In genomic region chr11:6006351-6007009, GRCm38 (mm10) we compare ENCODE assay signal across 9 mouse cellular contexts. TPM values are rescaled to one million over a fixed set of nuclear protein-coding genes. Genes with fewer than 3 reads are reported as not detected.
A peak's percentile ranks its signal among the peaks of the same experiment; 100 is the strongest.
DNase-seq lines count a peak whose midpoint lies in the region; ATAC-seq and TF ChIP-seq lines count a peak whose summit lies in the region.
"Not testable (repeated sequence)": the region's sequence is repeated elsewhere in the genome, so short reads cannot be mapped to it uniquely, and the experiment has no call there.
"Had no signal": no experiment of that assay in that cellular context is flagged by ENCODE, and none has a peak within 500 bp of the region (broad histone marks: within the 10 kb centered on the region; RNA-seq: fewer than 3 reads in every experiment).

No protein-coding gene starts in this region.

- H3K4me2 ChIP-seq in forebrain, embryonic 14.5 days (ENCODE audit: low read length): peak overlapping the region; percentile 52
- H3K4me2 ChIP-seq in heart, embryonic 16.5 days (ENCODE audit: low read depth, low read length): peak overlapping the region; percentile 60
- peak overlapping the region; percentile 54 for H3K4me2 ChIP-seq in intestine, embryonic 15.5 days (replicated peaks)
- peak overlapping the region; percentile 60 for H3K4me2 ChIP-seq in limb, embryonic 12.5 days
- peak overlapping the region; percentile 60 for H3K4me2 ChIP-seq in lung, embryonic 14.5 days
- peak overlapping the region; percentile 42 for H3K4me2 ChIP-seq in midbrain, postnatal 0 days (ENCODE audit: low read depth, low read length, poor library complexity, severe bottlenecking)

- H3K27me3 ChIP-seq in forebrain, embryonic 14.5 days (replicated peaks; ENCODE audit: control insufficient read depth, insufficient read depth, low read length); heart, embryonic 16.5 days (ENCODE audit: control insufficient read depth, insufficient read depth, low read length); intestine, embryonic 15.5 days (replicated peaks); lung, embryonic 14.5 days (ENCODE audit: insufficient read depth, low read length); midbrain, postnatal 0 days (ENCODE audit: insufficient read depth, low read length); thymus, adult 2 months (ENCODE audit: control insufficient read depth, insufficient read depth, low read length): not testable (repeated sequence)
- peaks cover 34% of the 10 kb centered on the region for H3K27me3 ChIP-seq in limb, embryonic 12.5 days

- not testable (repeated sequence) for ATAC-seq in forebrain, embryonic 14.5 days; heart, embryonic 16.5 days (replicated peaks; ENCODE audit: extremely low read depth, insufficient read depth, low FRiP score); intestine, embryonic 15.5 days; limb, embryonic 12.5 days (ENCODE audit: insufficient number of reproducible peaks, insufficient read depth, low FRiP score, low TSS enrichment, low read depth); lung, embryonic 14.5 days (ENCODE audit: insufficient read depth); midbrain, postnatal 0 days (ENCODE audit: low FRiP score)

- H3K9ac ChIP-seq in forebrain, embryonic 14.5 days (ENCODE audit: low read length): peak overlapping the region; percentile 51
- H3K9ac ChIP-seq in heart, embryonic 16.5 days (ENCODE audit: low read length): peak overlapping the region; percentile 63
- peak overlapping the region; percentile 40 for H3K9ac ChIP-seq in intestine, embryonic 15.5 days
- not testable (repeated sequence) for H3K9ac ChIP-seq in limb, embryonic 12.5 days (replicated peaks); lung, embryonic 14.5 days; midbrain, postnatal 0 days (replicated peaks; ENCODE audit: low read length, poor library complexity, severe bottlenecking)

- H3K4me3 ChIP-seq in cortical plate, adult 2 months (ENCODE audit: insufficient read depth, low read length): peak overlapping the region; percentile 55
- peak overlapping the region; percentile 31 for H3K4me3 ChIP-seq in forebrain, embryonic 14.5 days (ENCODE audit: low read depth, low read length)
- H3K4me3 ChIP-seq in heart, embryonic 16.5 days (ENCODE audit: low read length): peak overlapping the region; percentile 53
- peak overlapping the region; percentile 43 for H3K4me3 ChIP-seq in intestine, embryonic 15.5 days (replicated peaks)
- H3K4me3 ChIP-seq in limb, embryonic 12.5 days (replicated peaks): peak overlapping the region; percentile 39
- peak overlapping the region; percentile 37 for H3K4me3 ChIP-seq in lung, embryonic 14.5 days (ENCODE audit: low read depth, low read length)
- H3K4me3 ChIP-seq in midbrain, postnatal 0 days (ENCODE audit: low read depth, low read length): peak overlapping the region; percentile 25; the same call in 1 of the 2 replicates
- H3K4me3 ChIP-seq in thymus, adult 2 months (ENCODE audit: control insufficient read depth, insufficient read depth, low read length): peak overlapping the region; percentile 85

- not testable (repeated sequence) for TF ChIP-seq POLR2A in cortical plate, adult 2 months (IDR thresholded peaks at IDR 0.05; ENCODE audit: extremely low read depth, insufficient read depth, low read length); thymus, adult 2 months (IDR thresholded peaks at IDR 0.05; ENCODE audit: control insufficient read depth, extremely low read depth, insufficient read depth, low read length, poor library complexity)

- H3K27ac ChIP-seq in cortical plate, adult 2 months (ENCODE audit: insufficient read depth, low read length); forebrain, embryonic 14.5 days (ENCODE audit: low read depth, low read length); heart, embryonic 16.5 days (ENCODE audit: low read length); intestine, embryonic 15.5 days; limb, embryonic 12.5 days; lung, embryonic 14.5 days (ENCODE audit: low read depth); midbrain, postnatal 0 days (ENCODE audit: low read depth, low read length): not testable (repeated sequence)
- peak overlapping the region; percentile 61 for H3K27ac ChIP-seq in thymus, adult 2 months (ENCODE audit: control insufficient read depth, insufficient read depth, low read length)

- not testable (repeated sequence) for DNase-seq in forebrain, embryonic 14.5 days (ENCODE audit: low spot score); lung, embryonic 14.5 days; midbrain, postnatal 0 days (ENCODE audit: low spot score); thymus, adult 2 months

- peaks cover 16% of the 10 kb centered on the region for H3K4me1 ChIP-seq in cortical plate, adult 2 months (ENCODE audit: control insufficient read depth, insufficient read depth, low read length)
- H3K4me1 ChIP-seq in forebrain, embryonic 14.5 days (ENCODE audit: control insufficient read depth, insufficient read depth, low read length); limb, embryonic 12.5 days (replicated peaks); lung, embryonic 14.5 days (ENCODE audit: insufficient read depth); midbrain, postnatal 0 days (ENCODE audit: insufficient read depth, low read length): not testable (repeated sequence)
- H3K4me1 ChIP-seq in heart, embryonic 16.5 days (ENCODE audit: control insufficient read depth, insufficient read depth, low read length): peaks cover 28% of the 10 kb centered on the region
- H3K4me1 ChIP-seq in intestine, embryonic 15.5 days (replicated peaks): peaks cover 24% of the 10 kb centered on the region
- peaks cover 39% of the 10 kb centered on the region for H3K4me1 ChIP-seq in thymus, adult 2 months (replicated peaks; ENCODE audit: control insufficient read depth, insufficient read depth, low read length)

- WGBS in forebrain, embryonic 14.5 days: 2% methylated on average over 36 of the region's 44 CpGs
- WGBS in heart, embryonic 16.5 days: 2% methylated on average over 33 of the region's 44 CpGs
- under 1% methylated on average over 35 of the region's 44 CpGs for WGBS in intestine, embryonic 15.5 days
- 2% methylated on average over 43 of the region's 44 CpGs for WGBS in limb, embryonic 12.5 days
- 2% methylated on average over 35 of the region's 44 CpGs for WGBS in lung, embryonic 14.5 days
- WGBS in midbrain, postnatal 0 days: 9% methylated on average over 36 of the region's 44 CpGs
- under 1% methylated on average over 38 of the region's 44 CpGs for WGBS in thymus, adult 2 months

- H3K9me3 ChIP-seq in forebrain, embryonic 14.5 days (replicated peaks; ENCODE audit: control insufficient read depth, low read length); heart, embryonic 16.5 days (replicated peaks; ENCODE audit: control insufficient read depth, low read length); intestine, embryonic 15.5 days; limb, embryonic 12.5 days; lung, embryonic 14.5 days (ENCODE audit: low read depth, low read length); midbrain, postnatal 0 days (ENCODE audit: low read length): not testable (repeated sequence)

- not testable (repeated sequence) for TF ChIP-seq CTCF in cortical plate, adult 2 months (IDR thresholded peaks at IDR 0.05; ENCODE audit: extremely low read depth, insufficient read depth, low read length); lung, embryonic 14.5 days (IDR thresholded peaks at IDR 0.05; ENCODE audit: low read depth); midbrain, postnatal 0 days (IDR thresholded peaks at IDR 0.05); thymus, adult 2 months (IDR thresholded peaks at IDR 0.05; ENCODE audit: borderline replicate concordance, control insufficient read depth, extremely low read depth, insufficient read depth, low read length, poor library complexity)

- H3K36me3 ChIP-seq in forebrain, embryonic 14.5 days (ENCODE audit: control insufficient read depth, insufficient read depth, low read length); heart, embryonic 16.5 days (ENCODE audit: control insufficient read depth, insufficient read depth); intestine, embryonic 15.5 days; limb, embryonic 12.5 days; lung, embryonic 14.5 days (ENCODE audit: insufficient read depth); midbrain, postnatal 0 days (ENCODE audit: insufficient read depth, low read length); thymus, adult 2 months (ENCODE audit: control insufficient read depth, insufficient read depth, low read length): not testable (repeated sequence)

RNA-seq across cellular contexts. Expression of gene Ykt6, which starts 51.0 kb away (rescaled TPM):
- 64.7 and 65.3 TPM in 2 replicates for polyA plus RNA-seq in cortical plate, adult 2 months (2012; rRNA removed)
- 46.3 and 47.5 TPM in 2 replicates for polyA plus RNA-seq in forebrain, embryonic 14.5 days (2014; fragmentation: Nextera tagmentation; extraction: Ambion mirVana)
- polyA plus RNA-seq in heart, embryonic 16.5 days (2015; fragmentation: Nextera tagmentation; extraction: Ambion mirVana): 38.3 and 40.5 TPM in 2 replicates
- 48.7 and 51.8 TPM in 2 replicates for polyA plus RNA-seq in intestine, embryonic 15.5 days (2015; fragmentation: Nextera tagmentation; extraction: Ambion mirVana)
- 52.8 and 57.9 TPM in 2 replicates for polyA plus RNA-seq in limb, embryonic 12.5 days (2016; fragmentation: Nextera tagmentation; extraction: Ambion mirVana)
- 25.0 and 26.1 TPM in 2 replicates for polyA plus RNA-seq in lung, embryonic 14.5 days (2014; fragmentation: Nextera tagmentation; extraction: Ambion mirVana)
- 148 and 151 TPM in 2 replicates for total RNA-seq in midbrain, postnatal 0 days (2014; rRNA removed)
- polyA plus RNA-seq in midbrain, postnatal 0 days (2015; fragmentation: Nextera tagmentation; extraction: Ambion mirVana): 87.0 and 89.0 TPM in 2 replicates
- polyA plus RNA-seq in thymus, adult 2 months (2012; rRNA removed): 85.8 and 101 TPM in 2 replicates

RNA-seq across cellular contexts. Expression of gene Gck, which starts 56.6 kb away (rescaled TPM):
- polyA plus RNA-seq in cortical plate, adult 2 months (2012; rRNA removed): 0.86 and 1.4 TPM in 2 replicates
- 6.5 and 7.3 TPM in 2 replicates for polyA plus RNA-seq in forebrain, embryonic 14.5 days (2014; fragmentation: Nextera tagmentation; extraction: Ambion mirVana)
- polyA plus RNA-seq in heart, embryonic 16.5 days (2015; fragmentation: Nextera tagmentation; extraction: Ambion mirVana): 0.75 and 1.2 TPM in 2 replicates
- 2.8 and 3.1 TPM in 2 replicates for polyA plus RNA-seq in intestine, embryonic 15.5 days (2015; fragmentation: Nextera tagmentation; extraction: Ambion mirVana)
- 0.78 and 0.90 TPM in 2 replicates for polyA plus RNA-seq in limb, embryonic 12.5 days (2016; fragmentation: Nextera tagmentation; extraction: Ambion mirVana)
- polyA plus RNA-seq in lung, embryonic 14.5 days (2014; fragmentation: Nextera tagmentation; extraction: Ambion mirVana): 0.84 and 1.9 TPM in 2 replicates
- total RNA-seq in midbrain, postnatal 0 days (2014; rRNA removed): 7.6 and 7.7 TPM in 2 replicates
- 13.2 and 14.1 TPM in 2 replicates for polyA plus RNA-seq in midbrain, postnatal 0 days (2015; fragmentation: Nextera tagmentation; extraction: Ambion mirVana)
- 0.58 and 0.68 TPM in 2 replicates for polyA plus RNA-seq in thymus, adult 2 months (2012; rRNA removed)
- polyA plus RNA-seq: CD4-positive, CD25-positive, alpha-beta regulatory T cell, adult 4 months had no signal

RNA-seq across cellular contexts. Expression of gene Camk2b, which starts 59.7 kb away (rescaled TPM):
- polyA plus RNA-seq in cortical plate, adult 2 months (2012; rRNA removed): 499 and 547 TPM in 2 replicates
- polyA plus RNA-seq in forebrain, embryonic 14.5 days (2014; fragmentation: Nextera tagmentation; extraction: Ambion mirVana): 51.6 and 87.1 TPM in 2 replicates
- 2.7 and 2.8 TPM in 2 replicates for polyA plus RNA-seq in heart, embryonic 16.5 days (2015; fragmentation: Nextera tagmentation; extraction: Ambion mirVana)
- polyA plus RNA-seq in intestine, embryonic 15.5 days (2015; fragmentation: Nextera tagmentation; extraction: Ambion mirVana): 5.3 and 5.9 TPM in 2 replicates
- 0.74 and 0.91 TPM in 2 replicates for polyA plus RNA-seq in limb, embryonic 12.5 days (2016; fragmentation: Nextera tagmentation; extraction: Ambion mirVana)
- 0.41 and 0.59 TPM in 2 replicates for polyA plus RNA-seq in lung, embryonic 14.5 days (2014; fragmentation: Nextera tagmentation; extraction: Ambion mirVana)
- 195 and 225 TPM in 2 replicates for total RNA-seq in midbrain, postnatal 0 days (2014; rRNA removed)
- 199 and 208 TPM in 2 replicates for polyA plus RNA-seq in midbrain, postnatal 0 days (2015; fragmentation: Nextera tagmentation; extraction: Ambion mirVana)
- 6.0 and 9.0 TPM in 2 replicates for polyA plus RNA-seq in thymus, adult 2 months (2012; rRNA removed)

Comparison
In these comparisons a context has a peak if more than half of its experiments do, and no peak if none do; other contexts are left out.
1. H3K4me3 ChIP-seq: peak in every context shown above with its lines; median percentile 85 in thymus, adult 2 months; 55 in cortical plate, adult 2 months; 53 in heart, embryonic 16.5 days; 43 in intestine, embryonic 15.5 days; 39 in limb, embryonic 12.5 days; 37 in lung, embryonic 14.5 days; 31 in forebrain, embryonic 14.5 days; 25 in midbrain, postnatal 0 days.